Mouse (Mus musculus) urinary bladder, postnatal 4 days (tissue): Measurements from ENCODE around the gene Zcchc4.

ENCODE experiments used
- DNase-seq, 2 experiments: peaks; one replicate each; pipeline ENCODE4 v3.0.0; 2021 to 2022; ENCODE audit warnings: low spot score in 2 of 2

Zcchc4 gene

DNA sequence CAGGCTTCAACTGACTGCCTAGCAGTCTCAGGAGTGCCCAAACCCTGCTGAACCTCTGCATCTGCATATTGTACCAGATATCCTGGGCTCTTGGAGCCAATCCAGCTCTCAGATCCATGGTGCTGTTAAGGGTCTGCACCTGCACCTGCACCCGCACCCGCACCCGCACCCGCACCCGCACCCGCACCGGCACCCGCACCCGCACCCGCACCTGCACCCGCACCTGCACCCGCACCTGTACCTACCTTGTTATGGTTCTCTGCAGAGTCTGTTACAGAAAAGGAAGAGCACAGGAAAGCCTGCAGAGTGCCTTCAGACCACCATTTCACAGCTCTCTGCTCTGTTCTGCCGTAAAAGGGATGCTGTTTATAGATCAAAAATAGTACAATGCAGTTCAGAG lies 96.8 kb downstream of the Zcchc4 start:
- DNase-seq, result peak in 1 of 2 experiments; percentile 48
